ENCODE assay signal across 9 mouse cellular contexts in the genomic region with DNA sequence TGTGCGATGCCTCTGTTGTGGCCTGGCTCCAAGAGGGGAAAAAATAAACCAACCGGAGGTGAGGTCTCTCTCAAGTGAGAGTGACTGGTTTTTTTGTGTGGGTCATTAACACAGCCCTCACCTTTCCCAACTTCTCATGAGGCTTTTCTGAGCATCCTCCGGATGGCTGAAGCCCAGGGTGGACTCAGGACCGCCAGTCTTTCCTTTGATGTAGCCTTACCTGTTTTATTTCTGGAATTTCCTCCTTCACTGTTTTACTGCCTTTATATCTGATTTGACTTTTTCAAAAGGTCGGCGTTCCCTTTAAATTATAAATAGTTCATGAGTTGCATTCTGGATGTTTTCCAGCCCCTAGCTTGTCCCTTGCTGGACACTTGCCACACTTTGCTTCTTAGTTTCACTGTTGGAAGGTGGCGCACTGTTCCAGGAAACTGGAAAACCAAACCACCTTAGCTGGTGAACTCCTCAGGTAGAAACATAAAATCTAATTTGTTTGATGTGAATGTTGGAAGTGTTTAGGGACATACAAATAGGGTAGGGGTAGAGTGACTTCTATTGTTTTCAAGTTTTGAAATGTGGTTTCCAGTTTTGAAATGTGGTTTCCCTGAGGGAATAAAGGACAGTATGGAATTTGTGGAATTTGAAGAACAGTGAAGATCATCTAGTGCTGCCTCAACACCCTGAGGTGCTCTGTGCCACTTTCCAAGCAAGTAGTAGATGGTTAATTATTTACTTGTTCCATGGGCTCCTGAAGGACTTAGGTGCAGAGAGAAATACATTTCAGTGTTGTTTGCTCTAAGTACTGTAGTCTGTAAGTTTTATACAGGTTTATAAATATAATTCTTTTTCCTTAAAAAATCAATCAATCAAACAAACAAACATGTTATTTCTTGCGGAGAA. TPM values are rescaled to one million over a fixed set of nuclear protein-coding genes. Genes with fewer than 3 reads are reported as not detected.
DNase-seq lines count a peak whose midpoint lies in the region; ATAC-seq and TF ChIP-seq lines count a peak whose summit lies in the region.
"Had no signal": no experiment of that assay in that cellular context is flagged by ENCODE, and none has a peak within 500 bp of the region (broad histone marks: within the 10 kb centered on the region; RNA-seq: fewer than 3 reads in every experiment).

No protein-coding gene starts in this region.

- TF ChIP-seq EP300 in stomach, postnatal 0 days (optimal IDR thresholded peaks at IDR 0.05): no peak

- no peak overlapping the region for H3K4me2 ChIP-seq in stomach, postnatal 0 days (replicated peaks; ENCODE audit: low read depth)
- H3K4me2 ChIP-seq: limb, embryonic 13.5 days had no signal

- H3K36me3 ChIP-seq in stomach, postnatal 0 days (ENCODE audit: control insufficient read depth, insufficient read depth, low read length): no peaks in the 10 kb centered on the region
- H3K36me3 ChIP-seq in limb, embryonic 10.5 days: no peaks in the 10 kb centered on the region
- H3K36me3 ChIP-seq: limb, embryonic 13.5 days had no signal

- H3K27ac ChIP-seq in stomach, postnatal 0 days (replicated peaks): no peak overlapping the region
- no peak overlapping the region for H3K27ac ChIP-seq in limb, embryonic 10.5 days
- H3K27ac ChIP-seq: limb, embryonic 13.5 days had no signal

- no peaks in the 10 kb centered on the region for H3K4me1 ChIP-seq in stomach, postnatal 0 days (replicated peaks; ENCODE audit: control insufficient read depth, insufficient read depth)
- H3K4me1 ChIP-seq in limb, embryonic 10.5 days: no peaks in the 10 kb centered on the region
- H3K4me1 ChIP-seq: limb, embryonic 13.5 days had no signal

- peak; percentile 68 for DNase-seq in adrenal gland, adult 2 months
- DNase-seq in adrenal gland, adult 8-10 months: no peak
- DNase-seq in urinary bladder, postnatal 14 days (ENCODE audit: low spot score): peak; percentile 41
- DNase-seq in urinary bladder, postnatal 25 days (ENCODE audit: low spot score): no peak
- peak; percentile 80 for DNase-seq in kidney, adult 9 months
- DNase-seq in stomach, postnatal 0 days (ENCODE audit: low spot score): peak; percentile 31
- no peak for DNase-seq in frontal cortex, postnatal 36 days (ENCODE audit: low spot score in 2 of 2)
- DNase-seq in limb, embryonic 10.5 days (ENCODE audit: low spot score): no peak

- H3K9me3 ChIP-seq in stomach, postnatal 0 days (ENCODE audit: control insufficient read depth, low read length): no peaks in the 10 kb centered on the region
- no peaks in the 10 kb centered on the region for H3K9me3 ChIP-seq in limb, embryonic 10.5 days (replicated peaks)
- H3K9me3 ChIP-seq: limb, embryonic 13.5 days had no signal

- TF ChIP-seq CTCF in stomach, postnatal 0 days (IDR thresholded peaks at IDR 0.05; ENCODE audit: low read depth): no peak; the same call in 1 of the 2 replicates

- no peak for ATAC-seq in stomach, postnatal 0 days (ENCODE audit: low FRiP score, low TSS enrichment)

- H3K4me3 ChIP-seq in stomach, postnatal 0 days (ENCODE audit: low read depth, low read length): no peak overlapping the region
- H3K4me3 ChIP-seq in limb, embryonic 10.5 days: no peak overlapping the region
- H3K4me3 ChIP-seq: limb, embryonic 13.5 days had no signal

- 59% methylated on average over 8 of the region's 8 CpGs for WGBS in stomach, postnatal 0 days
- WGBS in limb, embryonic 10.5 days: 89% methylated on average over 8 of the region's 8 CpGs

- no peak overlapping the region for H3K9ac ChIP-seq in stomach, postnatal 0 days (ENCODE audit: low read length)
- H3K9ac ChIP-seq: limb, embryonic 13.5 days had no signal

- H3K27me3 ChIP-seq in stomach, postnatal 0 days (ENCODE audit: control insufficient read depth, insufficient read depth, low read length): no peaks in the 10 kb centered on the region
- no peaks in the 10 kb centered on the region for H3K27me3 ChIP-seq in limb, embryonic 10.5 days (ENCODE audit: low read depth, poor library complexity, severe bottlenecking)
- H3K27me3 ChIP-seq: limb, embryonic 13.5 days had no signal

RNA-seq across cellular contexts. Expression of a gene that starts 19.7 kb away (rescaled TPM):
- total RNA-seq in adrenal gland, adult 2 months (2021): 10 to 100 TPM in 1 of 2 experiments, 1 to 10 TPM in 1; 9.8 to 17.1 TPM
- polyA plus RNA-seq in adrenal gland, adult 2 months (2012; rRNA removed): 5.0 and 7.0 TPM in 2 replicates
- 10 to 100 TPM; 15.7 to 22.5 (median 20.4) TPM for total RNA-seq in adrenal gland, adult 8-10 months (2022)
- 0.87 and 1.2 TPM in 2 replicates for polyA plus RNA-seq in stomach, postnatal 0 days (2015; fragmentation: Nextera tagmentation; extraction: Ambion mirVana)
- polyA plus RNA-seq in limb, embryonic 10.5 days (2016; fragmentation: Nextera tagmentation; extraction: Ambion mirVana): 0.23 and 0.26 TPM in 2 replicates

Comparison
In these comparisons a context has a peak if more than half of its experiments do, and no peak if none do; other contexts are left out.
1. DNase-seq: peak in adrenal gland, adult 2 months (single experiment), urinary bladder, postnatal 14 days (single experiment), kidney, adult 9 months (single experiment) and stomach, postnatal 0 days (single experiment); none in adrenal gland, adult 8-10 months (single experiment), urinary bladder, postnatal 25 days (single experiment), frontal cortex, postnatal 36 days (0 of 2) and limb, embryonic 10.5 days (single experiment).